Mouse (Mus musculus): Measurements from ENCODE around the gene Abca1. TPM values are rescaled to one million over a fixed set of nuclear protein-coding genes. Genes with fewer than 3 reads are reported as not detected.

Abca1 gene
- polyA plus RNA-seq, 1 experiment from 2014 or later = 11.0 TPM

DNA sequence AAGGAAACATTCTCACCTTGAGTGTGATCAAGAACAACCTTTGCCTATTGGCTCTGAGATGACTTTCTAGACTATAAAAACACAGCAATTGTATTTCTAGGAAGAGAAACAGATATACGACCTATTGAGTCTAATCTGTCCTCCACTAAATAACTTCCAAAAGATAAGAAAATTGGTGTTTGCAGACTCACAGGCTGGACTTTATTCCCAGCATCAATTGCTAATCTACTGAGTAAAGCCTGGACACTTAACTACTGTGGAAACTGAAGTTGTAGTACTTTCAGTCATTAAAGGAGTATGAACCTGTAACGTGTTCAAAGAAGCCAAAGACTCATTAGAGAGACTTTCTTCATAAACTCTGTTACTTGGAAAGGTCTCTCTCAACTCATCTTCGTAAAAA, 131.9 kb downstream of the Abca1 start:
- Histone ChIP-seq H3K9ac (replicated peaks) (no peak overlapping the region), H3K9me3 (ENCODE audit: low read length) (no peaks in the 10 kb centered on the region), H3K27me3 (ENCODE audit: insufficient read depth, low read length) (no peaks in the 10 kb centered on the region), H3K4me1 (ENCODE audit: insufficient read depth) (no peaks in the 10 kb centered on the region), H3K4me2 (ENCODE audit: low read depth, low read length) (no peak overlapping the region), H3K4me3 (ENCODE audit: low read depth, low read length) (no peak overlapping the region), H3K36me3 (replicated peaks; ENCODE audit: insufficient read depth, low read length) (peaks cover 9% of the 10 kb centered on the region), H3K27ac (ENCODE audit: low read depth) (no peak overlapping the region)
- DNase-seq (no peak), ATAC-seq (no peak)
- no peak for TF ChIP-seq EP300 (IDR thresholded peaks at IDR 0.05; ENCODE audit: low read depth)
- TF ChIP-seq CTCF (IDR thresholded peaks at IDR 0.05; ENCODE audit: low read depth) = no peak
- WGBS (ENCODE audit: insufficient replicate concordance) = 76% methylated on average over 3 of the region's 3 CpGs

DNA sequence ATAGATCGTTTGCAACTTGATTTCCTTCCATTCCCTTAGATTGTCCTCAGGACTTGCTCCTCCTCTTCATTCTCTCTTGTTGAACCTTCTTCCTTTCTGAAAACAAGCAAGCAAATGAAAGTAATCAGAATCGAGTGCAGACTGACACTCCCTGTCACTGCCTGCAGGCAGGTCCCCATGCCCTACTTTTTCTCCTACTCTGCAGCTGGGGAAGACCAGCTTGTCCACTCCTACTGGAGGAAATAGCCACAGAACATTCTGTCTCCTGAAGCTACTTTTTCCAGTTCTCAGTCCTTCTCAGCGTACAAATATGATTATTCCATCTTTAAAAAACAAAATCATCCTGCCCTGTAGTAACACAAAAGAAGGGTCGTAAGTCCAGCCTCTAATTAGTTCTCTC, 135.3 kb downstream of the Abca1 start:
- H3K9ac ChIP-seq (replicated peaks) = no peak overlapping the region
- H3K36me3 ChIP-seq (replicated peaks; ENCODE audit: insufficient read depth, low read length) = peaks cover 21% of the 10 kb centered on the region; the same call in 1 of the 2 replicates
- H3K4me1 ChIP-seq (ENCODE audit: insufficient read depth) = no peaks in the 10 kb centered on the region
- H3K27me3 ChIP-seq (ENCODE audit: insufficient read depth, low read length) = no peaks in the 10 kb centered on the region
- TF ChIP-seq EP300 (IDR thresholded peaks at IDR 0.05; ENCODE audit: low read depth) (no peak), CTCF (IDR thresholded peaks at IDR 0.05; ENCODE audit: low read depth) (no peak)
- no peaks in the 10 kb centered on the region for H3K9me3 ChIP-seq (ENCODE audit: low read length)
- no peak overlapping the region for H3K4me3 ChIP-seq (ENCODE audit: low read depth, low read length)
- H3K4me2 ChIP-seq (ENCODE audit: low read depth, low read length) = no peak overlapping the region
- no peak for DNase-seq
- H3K27ac ChIP-seq (ENCODE audit: low read depth) = no peak overlapping the region
- 79% methylated on average over 4 of the region's 4 CpGs for WGBS (ENCODE audit: insufficient replicate concordance)
- no peak for ATAC-seq

GRCm38 (mm10) chr4:53023189-53023925, 136.3 kb downstream of the Abca1 start:
- Histone ChIP-seq H3K36me3 (replicated peaks; ENCODE audit: insufficient read depth, low read length) (peaks cover 25% of the 10 kb centered on the region; the same call in 1 of the 2 replicates), H3K4me3 (ENCODE audit: low read depth, low read length) (no peak overlapping the region), H3K27ac (ENCODE audit: low read depth) (peak overlapping the region; percentile 77), H3K4me1 (ENCODE audit: insufficient read depth) (no peaks in the 10 kb centered on the region), H3K4me2 (ENCODE audit: low read depth, low read length) (peak overlapping the region; percentile 22), H3K9me3 (ENCODE audit: low read length) (no peaks in the 10 kb centered on the region), H3K9ac (replicated peaks) (no peak overlapping the region), H3K27me3 (ENCODE audit: insufficient read depth, low read length) (no peaks in the 10 kb centered on the region)
- WGBS (ENCODE audit: insufficient replicate concordance) = 74% methylated on average over 14 of the region's 14 CpGs
- ATAC-seq (peak; percentile 86), DNase-seq (peak; percentile 29)
- TF ChIP-seq EP300 (IDR thresholded peaks at IDR 0.05; ENCODE audit: low read depth) = no peak
- TF ChIP-seq CTCF (IDR thresholded peaks at IDR 0.05; ENCODE audit: low read depth) = no peak

DNA sequence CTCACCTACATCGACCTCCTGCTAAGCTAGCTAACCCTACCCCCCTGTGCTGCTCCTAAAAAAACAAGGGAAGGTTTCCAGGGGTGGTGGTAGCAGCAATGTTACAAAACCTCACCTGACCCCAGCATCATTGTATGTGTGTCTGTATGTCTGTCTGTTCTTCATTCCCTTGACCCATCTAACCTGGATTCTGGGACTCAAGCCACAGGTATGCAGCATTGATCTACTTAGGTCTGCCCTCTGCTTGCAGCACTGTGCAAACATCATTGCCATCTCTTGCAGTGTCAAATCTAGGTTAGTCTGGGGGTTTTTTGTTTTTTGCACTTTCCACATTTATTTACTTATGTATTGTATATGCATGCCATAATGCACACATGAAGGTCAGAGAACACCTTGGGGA, 141.3 kb downstream of the Abca1 start:
- ATAC-seq (peak; percentile 95), DNase-seq (peak; percentile 52)
- H3K36me3 ChIP-seq (replicated peaks; ENCODE audit: insufficient read depth, low read length) = peaks cover 53% of the 10 kb centered on the region
- peak overlapping the region; percentile 62 for H3K27ac ChIP-seq (ENCODE audit: low read depth)
- H3K9ac ChIP-seq (replicated peaks) = no peak overlapping the region
- WGBS (ENCODE audit: insufficient replicate concordance) = 63% methylated on average over 1 of the region's 1 CpGs
- no peaks in the 10 kb centered on the region; the same call in 1 of the 2 replicates for H3K9me3 ChIP-seq (ENCODE audit: low read length)
- H3K27me3 ChIP-seq (ENCODE audit: insufficient read depth, low read length) = no peaks in the 10 kb centered on the region
- no peak overlapping the region for H3K4me3 ChIP-seq (ENCODE audit: low read depth, low read length)
- H3K4me2 ChIP-seq (ENCODE audit: low read depth, low read length) = no peak overlapping the region
- peak; percentile 41; the same call in 1 of the 2 replicates for TF ChIP-seq EP300 (IDR thresholded peaks at IDR 0.05; ENCODE audit: low read depth)
- TF ChIP-seq CTCF (IDR thresholded peaks at IDR 0.05; ENCODE audit: low read depth) = peak; percentile 15; the same call in 1 of the 2 replicates
- no peaks in the 10 kb centered on the region for H3K4me1 ChIP-seq (ENCODE audit: insufficient read depth)

GRCm38 (mm10) chr4:53015024-53015423, 144.7 kb downstream of the Abca1 start:
- Histone ChIP-seq H3K4me1 (ENCODE audit: insufficient read depth) (peaks cover 9% of the 10 kb centered on the region), H3K36me3 (replicated peaks; ENCODE audit: insufficient read depth, low read length) (peaks cover 39% of the 10 kb centered on the region), H3K4me2 (ENCODE audit: low read depth, low read length) (no peak overlapping the region), H3K9me3 (ENCODE audit: low read length) (no peaks in the 10 kb centered on the region; the same call in 1 of the 2 replicates), H3K4me3 (ENCODE audit: low read depth, low read length) (no peak overlapping the region), H3K9ac (replicated peaks) (no peak overlapping the region), H3K27ac (ENCODE audit: low read depth) (no peak overlapping the region), H3K27me3 (ENCODE audit: insufficient read depth, low read length) (no peaks in the 10 kb centered on the region)
- WGBS (ENCODE audit: insufficient replicate concordance) = 86% methylated on average over 3 of the region's 3 CpGs
- TF ChIP-seq CTCF (IDR thresholded peaks at IDR 0.05; ENCODE audit: low read depth) = no peak
- TF ChIP-seq EP300 (IDR thresholded peaks at IDR 0.05; ENCODE audit: low read depth) = no peak
- no peak for ATAC-seq
- DNase-seq = no peak

DNA sequence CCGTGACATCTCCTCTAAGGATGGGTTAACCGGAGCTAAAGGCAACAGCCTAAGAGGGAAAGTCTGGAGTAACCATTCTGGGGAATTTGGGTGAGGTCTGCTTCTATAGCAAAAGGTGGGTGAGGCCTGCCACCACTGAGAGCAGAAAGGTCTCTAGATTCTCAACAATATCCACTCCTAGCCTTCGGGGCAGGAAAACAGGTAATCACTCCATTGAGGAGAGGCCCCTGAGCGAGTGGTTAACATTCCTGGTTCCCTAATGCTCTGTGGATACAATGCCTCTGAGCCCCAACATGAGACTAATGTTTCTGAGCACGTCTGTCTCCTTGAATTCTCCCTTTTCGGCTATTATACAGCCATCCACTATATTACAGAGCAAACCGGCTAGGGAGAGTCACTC, 145.3 kb downstream of the Abca1 start:
- H3K27ac ChIP-seq (ENCODE audit: low read depth) = no peak overlapping the region
- H3K27me3 ChIP-seq (ENCODE audit: insufficient read depth, low read length) = no peaks in the 10 kb centered on the region
- 88% methylated on average over 7 of the region's 7 CpGs for WGBS (ENCODE audit: insufficient replicate concordance)
- no peak overlapping the region for H3K9ac ChIP-seq (replicated peaks)
- peaks cover 33% of the 10 kb centered on the region for H3K36me3 ChIP-seq (replicated peaks; ENCODE audit: insufficient read depth, low read length)
- no peaks in the 10 kb centered on the region; the same call in 1 of the 2 replicates for H3K9me3 ChIP-seq (ENCODE audit: low read length)
- no peak overlapping the region for H3K4me2 ChIP-seq (ENCODE audit: low read depth, low read length)
- DNase-seq = no peak
- no peak overlapping the region for H3K4me3 ChIP-seq (ENCODE audit: low read depth, low read length)
- peaks cover 9% of the 10 kb centered on the region for H3K4me1 ChIP-seq (ENCODE audit: insufficient read depth)
- TF ChIP-seq EP300 (IDR thresholded peaks at IDR 0.05; ENCODE audit: low read depth) = no peak
- TF ChIP-seq CTCF (IDR thresholded peaks at IDR 0.05; ENCODE audit: low read depth) = no peak
- no peak for ATAC-seq
